Mouse (Mus musculus): Measurements from ENCODE around the gene Zfp467. TPM values are rescaled to one million over a fixed set of nuclear protein-coding genes. Genes with fewer than 3 reads are reported as not detected.

Zfp467 gene
- total and polyA plus RNA-seq, 3 experiments, result 1.4 to 5.9 (median 2.1) TPM

DNA sequence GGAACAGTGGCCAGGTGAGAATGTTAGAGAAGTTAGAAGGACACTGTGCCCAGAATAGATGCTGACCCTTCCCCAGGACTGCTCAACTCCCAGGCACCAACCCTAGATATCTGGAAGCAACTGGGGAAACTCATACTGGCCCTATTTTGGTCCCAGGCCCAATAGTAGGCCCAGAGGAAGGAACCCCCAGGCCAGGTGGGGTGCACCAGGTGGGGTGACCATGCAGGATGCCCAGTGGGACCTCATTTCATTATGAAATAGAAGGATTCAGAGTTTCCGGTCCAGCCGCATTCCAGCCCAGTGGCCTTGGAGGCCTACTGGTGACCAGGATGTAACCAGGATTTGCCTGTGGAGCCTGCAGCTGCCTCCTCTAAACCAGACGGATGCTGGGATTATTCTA is 1.3 kb upstream of the Zfp467 start:
- Histone ChIP-seq H3K4me3 (replicated peaks in 1 of 3; ENCODE audit: low read depth in 2 of 3, low read length in 2 of 3, poor library complexity in 1 of 3) (no peak overlapping the region), H3K4me2 (ENCODE audit: insufficient read depth, low read depth, poor library complexity, severe bottlenecking) (no peak overlapping the region), H3K9ac (ENCODE audit: insufficient read depth, low read depth) (no peak overlapping the region), H3K27me3 (replicated peaks) (no peaks in the 10 kb centered on the region), H3K27ac (ENCODE audit: insufficient read depth, low read depth) (no peak overlapping the region), H3K4me1 (ENCODE audit: control insufficient read depth in 1 of 2, insufficient read depth in 2 of 2) (peaks cover 18 to 51% of the 10 kb centered on the region in 2 experiments), H3K79me2 (replicated peaks; ENCODE audit: control insufficient read depth, extremely low read depth, insufficient read depth, poor library complexity, severe bottlenecking) (no peaks in the 10 kb centered on the region), H3K9me3 (replicated peaks; ENCODE audit: low read length) (peaks cover 7% of the 10 kb centered on the region), H3K36me3 (replicated peaks in 1 of 2; ENCODE audit: control insufficient read depth in 1 of 2, insufficient read depth in 1 of 2, low read length in 1 of 2) (peaks cover 0 to 8% of the 10 kb centered on the region in 2 experiments)
- in situ Hi-C loops (cut with MboI; ENCODE audit: low pct_ligation_motif_present, low pct_unique_long_range_greater_than_20kb, low sequenced_read_pairs), result no loop called here
- no peak for DNase-seq (ENCODE audit: extremely low read depth)
- TF ChIP-seq SIN3A (IDR thresholded peaks at IDR 0.05; ENCODE audit: low read length) (no peak), JUND (conservative IDR thresholded peaks at IDR 0.05; ENCODE audit: low read depth, low read length) (no peak), BHLHE40 (IDR thresholded peaks at IDR 0.05; ENCODE audit: low read depth, low read length) (no peak), GABPA (IDR thresholded peaks at IDR 0.05; ENCODE audit: insufficient replicate concordance, low read depth, low read length) (no peak), POLR2AphosphoS2 (IDR thresholded peaks at IDR 0.05; ENCODE audit: low read depth, low read length) (no peak), RCOR1 (conservative IDR thresholded peaks at IDR 0.05; ENCODE audit: low read depth, low read length) (no peak), ZKSCAN1 (IDR thresholded peaks at IDR 0.05; ENCODE audit: borderline replicate concordance, low read depth, low read length) (no peak), RAD21 (IDR thresholded peaks at IDR 0.05; ENCODE audit: low read depth, low read length) (no peak)
- dilution Hi-C loops (cut with MboI; ENCODE audit: extremely low pct_ligation_motif_present, extremely low pct_unique_long_range_greater_than_20kb, low sequenced_read_pairs), result no loop called here

DNA sequence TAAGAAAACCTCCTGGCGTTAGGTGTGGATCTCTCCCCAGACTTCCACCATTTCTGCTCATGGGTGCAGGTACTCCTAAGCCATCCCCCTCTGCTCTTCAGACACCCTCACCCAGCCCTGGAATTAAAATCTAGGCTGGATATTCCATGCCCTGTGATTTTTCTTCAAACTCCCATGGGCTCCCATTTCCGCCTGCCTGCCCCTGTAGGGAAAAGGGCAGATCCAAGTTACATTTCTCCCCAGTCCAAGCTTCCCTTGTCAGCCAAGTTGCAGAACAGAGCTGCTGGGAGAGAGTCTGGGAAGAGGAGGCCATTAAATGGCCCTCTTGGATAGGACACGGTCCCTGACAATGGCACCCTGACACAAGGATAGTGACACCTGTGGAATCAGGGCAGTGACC is 631 bp upstream of the Zfp467 start:
- in situ Hi-C loops (cut with MboI; ENCODE audit: low pct_ligation_motif_present, low pct_unique_long_range_greater_than_20kb, low sequenced_read_pairs) (no loop called here), dilution Hi-C loops (cut with MboI; ENCODE audit: extremely low pct_ligation_motif_present, extremely low pct_unique_long_range_greater_than_20kb, low sequenced_read_pairs) (no loop called here)
- Histone ChIP-seq H3K4me2 (ENCODE audit: insufficient read depth, low read depth, poor library complexity, severe bottlenecking) (peak overlapping the region; percentile 89; the same call in 1 of the 2 replicates), H3K27me3 (replicated peaks) (no peaks in the 10 kb centered on the region), H3K27ac (ENCODE audit: insufficient read depth, low read depth) (no peak overlapping the region), H3K79me2 (replicated peaks; ENCODE audit: control insufficient read depth, extremely low read depth, insufficient read depth, poor library complexity, severe bottlenecking) (no peaks in the 10 kb centered on the region), H3K36me3 (replicated peaks in 1 of 2; ENCODE audit: control insufficient read depth in 1 of 2, insufficient read depth in 1 of 2, low read length in 1 of 2) (peaks cover 2 to 14% of the 10 kb centered on the region in 2 experiments), H3K4me3 (replicated peaks in 1 of 3; ENCODE audit: low read depth in 2 of 3, low read length in 2 of 3, poor library complexity in 1 of 3) (no peak overlapping the region), H3K4me1 (ENCODE audit: control insufficient read depth in 1 of 2, insufficient read depth in 2 of 2) (peaks cover 18 to 53% of the 10 kb centered on the region in 2 experiments), H3K9me3 (replicated peaks; ENCODE audit: low read length) (peaks cover 13% of the 10 kb centered on the region), H3K9ac (ENCODE audit: insufficient read depth, low read depth) (no peak overlapping the region)
- DNase-seq (ENCODE audit: extremely low read depth), result no peak
- TF ChIP-seq JUN (IDR thresholded peaks at IDR 0.05; ENCODE audit: insufficient read depth, low read depth, low read length), result no peak
- no peak for TF ChIP-seq RCOR1 (conservative IDR thresholded peaks at IDR 0.05; ENCODE audit: low read depth, low read length)
- no peak for TF ChIP-seq JUND (conservative IDR thresholded peaks at IDR 0.05; ENCODE audit: low read depth, low read length)
- no peak for TF ChIP-seq UBTF (IDR thresholded peaks at IDR 0.05; ENCODE audit: low read depth, low read length)
- no peak for TF ChIP-seq SIN3A (IDR thresholded peaks at IDR 0.05; ENCODE audit: low read length)

DNA sequence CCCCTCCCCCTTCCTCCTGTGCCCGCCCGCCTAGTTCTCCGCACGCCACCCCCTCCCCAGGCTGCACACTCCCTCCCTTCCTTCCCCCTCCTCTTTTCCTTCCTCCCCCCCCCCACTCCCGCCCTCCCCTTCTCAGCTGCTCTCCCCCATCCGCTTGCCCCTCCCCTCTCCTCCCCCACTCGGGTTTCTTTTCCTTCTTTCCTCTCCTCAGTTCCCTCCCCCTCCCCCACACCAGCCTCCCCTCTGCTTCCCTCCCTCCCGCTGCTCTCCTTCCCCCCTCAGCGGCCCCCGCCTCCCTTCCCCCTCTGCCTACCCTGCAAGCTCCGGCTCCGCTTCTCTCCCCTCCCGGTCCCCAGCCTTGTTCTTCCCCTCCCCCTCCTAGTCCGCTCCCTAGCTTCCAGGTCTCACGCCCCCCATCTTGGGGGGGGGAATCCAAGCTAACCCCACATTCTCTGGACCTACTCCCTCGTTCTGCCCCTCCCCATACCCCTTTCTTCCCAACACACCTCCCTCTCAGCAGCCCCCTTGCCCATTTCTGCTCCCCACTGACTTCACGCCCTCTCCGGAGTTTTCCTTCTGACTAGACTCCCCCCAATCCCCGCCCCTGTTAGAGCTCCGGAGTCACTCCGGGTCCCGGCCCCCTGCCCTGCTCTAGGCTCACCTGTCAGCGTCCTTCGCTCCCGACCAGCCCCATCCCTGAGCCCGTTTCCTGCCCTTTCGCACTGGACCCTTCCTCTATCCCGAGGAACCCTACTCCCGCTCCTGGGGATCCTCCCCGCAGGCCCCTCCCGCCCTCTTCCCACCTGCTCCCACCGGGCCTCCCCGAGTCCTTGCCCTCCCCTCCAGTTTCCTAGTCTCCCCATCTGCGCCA is 1.1 kb downstream of the Zfp467 start:
- peak overlapping the region; percentile 89 for H3K4me2 ChIP-seq (ENCODE audit: insufficient read depth, low read depth, poor library complexity, severe bottlenecking)
- in situ Hi-C loops (cut with MboI; ENCODE audit: low pct_ligation_motif_present, low pct_unique_long_range_greater_than_20kb, low sequenced_read_pairs) (no loop called here), dilution Hi-C loops (cut with MboI; ENCODE audit: extremely low pct_ligation_motif_present, extremely low pct_unique_long_range_greater_than_20kb, low sequenced_read_pairs) (no loop called here)
- H3K9me3 ChIP-seq (replicated peaks; ENCODE audit: low read length), result peaks cover 15% of the 10 kb centered on the region
- H3K27me3 ChIP-seq (replicated peaks), result no peaks in the 10 kb centered on the region
- TF ChIP-seq CHD2 (IDR thresholded peaks at IDR 0.05; ENCODE audit: low read length), result peak; percentile 50
- TF ChIP-seq SIN3A (IDR thresholded peaks at IDR 0.05; ENCODE audit: low read length), result no peak
- TF ChIP-seq IRF4 (IDR thresholded peaks at IDR 0.05; ENCODE audit: low read depth, low read length), result peak; percentile 15; the same call in 1 of the 2 replicates
- DNase-seq (ENCODE audit: extremely low read depth), result peak; percentile 76
- peaks cover 18 to 68% of the 10 kb centered on the region in 2 experiments for H3K4me1 ChIP-seq (ENCODE audit: control insufficient read depth in 1 of 2, insufficient read depth in 2 of 2)
- H3K27ac ChIP-seq (ENCODE audit: insufficient read depth, low read depth), result no peak overlapping the region
- peaks cover 4 to 23% of the 10 kb centered on the region in 2 experiments for H3K36me3 ChIP-seq (replicated peaks in 1 of 2; ENCODE audit: control insufficient read depth in 1 of 2, insufficient read depth in 1 of 2, low read length in 1 of 2)
- peak overlapping the region; percentile 59 to 71 (median 67) for H3K4me3 ChIP-seq (replicated peaks in 1 of 3; ENCODE audit: low read depth in 2 of 3, low read length in 2 of 3, poor library complexity in 1 of 3)
- H3K79me2 ChIP-seq (replicated peaks; ENCODE audit: control insufficient read depth, extremely low read depth, insufficient read depth, poor library complexity, severe bottlenecking), result no peaks in the 10 kb centered on the region
- H3K9ac ChIP-seq (ENCODE audit: insufficient read depth, low read depth), result peak overlapping the region; percentile 66

All from CH12.LX (cell line).